Mouse (Mus musculus) liver, postnatal 0 days (tissue): ENCODE measurements around the gene Chn2. TPM values are rescaled to one million over a fixed set of nuclear protein-coding genes. Genes with fewer than 3 reads are reported as not detected.

Experiments used
- ATAC-seq: fragments of 200-750 bp; cut with Nextera tagmentation; 2 replicates; pipeline ENCODE4 v1.8.0; 2017; ENCODE audit warnings: mild to moderate bottlenecking, moderate library complexity
- DNase-seq: peaks from one replicate; pipeline ENCODE4 v3.0.0-alpha.2; 2016
- H3K27ac ChIP-seq: fragments of 300-500 bp; sonication (generic); 2 replicates; pipeline ENCODE4 v1.5.1; 2014; ENCODE audit warnings: antibody characterized with exemption, moderate library complexity, mild to moderate bottlenecking, low read depth
- H3K27me3 ChIP-seq: fragments of 300-500 bp; sonication (generic); 2 replicates; pipeline ENCODE4 v1.6.1; 2014; ENCODE audit warnings: low read length, control low read depth, mixed read lengths; ENCODE audit not compliant: insufficient read depth
- H3K36me3 ChIP-seq: fragments of 300-500 bp; sonication (generic); replicated peaks from 2 replicates; pipeline ENCODE4 v1.6.1; 2014; ENCODE audit warnings: mild to moderate bottlenecking, control low read depth, low read length, moderate library complexity, mixed read lengths; ENCODE audit not compliant: insufficient read depth
- H3K4me1 ChIP-seq: fragments of 300-500 bp; sonication (generic); 2 replicates; pipeline ENCODE4 v1.6.1; 2014; ENCODE audit warnings: antibody characterized with exemption, mild to moderate bottlenecking, control low read depth; ENCODE audit not compliant: insufficient read depth
- H3K4me2 ChIP-seq: fragments of 300-500 bp; sonication (generic); 2 replicates; pipeline ENCODE4 v1.6.1; 2014; ENCODE audit warnings: low read depth, mild to moderate bottlenecking, low read length, moderate library complexity, mixed read lengths
- H3K4me3 ChIP-seq: fragments of 300-500 bp; sonication (generic); 2 replicates; pipeline ENCODE4 v1.5.1; 2014; ENCODE audit warnings: low read depth, low read length
- H3K9ac ChIP-seq: fragments of 300-500 bp; sonication (generic); replicated peaks from 2 replicates; pipeline ENCODE4 v1.6.1; 2014; ENCODE audit warnings: mild to moderate bottlenecking, moderate library complexity
- H3K9me3 ChIP-seq: fragments of 300-500 bp; sonication (generic); 2 replicates; pipeline ENCODE4 v1.6.1; 2016; ENCODE audit warnings: mild to moderate bottlenecking, control low read depth, low read length, mixed read lengths
- CTCF ChIP-seq: sonication (generic); IDR thresholded peaks from 2 replicates; pipeline ENCODE4 v1.5.1; 2016; ENCODE audit warnings: antibody characterized with exemption, low read depth
- EP300 ChIP-seq: IDR thresholded peaks from 2 replicates; pipeline ENCODE4 v1.6.1; 2016; ENCODE audit warnings: antibody characterized with exemption, low read depth, mild to moderate bottlenecking
- WGBS: fragments of 180-500 bp; shearing (Covaris S2); extraction: QIAGEN DNeasy Blood & Tissue Kit; methylation state at CpG from one replicate; pipeline ENCODE4 v1.1.7; 2014; ENCODE audit not compliant: insufficient replicate concordance; 5-methylcytosine and 5-hydroxymethylcytosine counted together
- polyA plus RNA-seq: library from polyadenylated mRNA; unstranded; fragments of >200 nt; fragmentation: Nextera tagmentation; extraction: Ambion mirVana; gene quantifications from 2 replicates; pipeline ENCODE4 v1.2.1, GENCODE M21; 2015

Chn2 gene
- polyA plus RNA-seq, 1 experiment from 2014 or later = 10.8 TPM

DNA sequence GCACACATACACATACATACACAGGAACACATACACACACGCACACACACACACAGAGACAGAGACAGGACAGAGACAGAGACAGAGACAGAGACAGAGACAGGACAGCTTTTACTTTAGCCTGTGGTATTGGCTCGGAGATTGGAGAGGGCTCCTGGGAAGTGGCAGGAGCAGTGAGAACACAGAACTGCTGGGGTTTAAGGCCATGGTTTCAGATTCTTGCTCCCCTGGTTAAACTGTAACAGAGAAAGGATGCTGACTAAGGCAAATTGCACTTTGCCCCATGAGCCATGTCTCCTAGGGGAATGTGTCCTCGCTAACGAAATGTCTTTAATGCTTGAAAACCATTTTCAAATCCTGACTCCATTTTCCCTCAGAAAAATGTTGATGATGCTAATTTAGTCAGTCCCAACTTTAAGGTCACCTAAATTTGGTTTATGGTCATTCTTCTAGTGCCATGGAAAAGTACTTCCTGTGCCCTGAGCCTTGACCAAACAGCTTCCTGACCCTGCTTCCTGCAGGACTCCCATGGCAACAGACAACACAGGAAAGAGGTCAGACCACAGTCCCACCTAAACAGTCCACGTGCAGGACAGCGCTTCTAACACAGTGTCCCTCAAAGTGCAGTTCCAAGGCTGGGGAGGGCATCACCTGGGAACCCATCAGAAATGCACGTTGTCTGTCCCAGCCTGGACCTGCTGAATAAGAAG is 163.1 kb downstream of the Chn2 start:
- Histone ChIP-seq H3K9me3 (no peaks in the 10 kb centered on the region), H3K4me2 (peak overlapping the region; percentile 35; the same call in 1 of the 2 replicates), H3K36me3 (no peaks in the 10 kb centered on the region), H3K4me3 (no peak overlapping the region), H3K27me3 (no peaks in the 10 kb centered on the region), H3K4me1 (peaks cover 22% of the 10 kb centered on the region), H3K9ac (no peak overlapping the region), H3K27ac (peak overlapping the region; percentile 72)
- DNase-seq = peak; percentile 27
- TF ChIP-seq CTCF (no peak), EP300 (0 out of 2 replicates have a peak, but pooled peaks have one; percentile 7)
- peak; percentile 87 for ATAC-seq
- WGBS = 52% methylated on average over 7 of the region's 7 CpGs

GRCm38 (mm10) chr6:54203316-54203715 is 164.0 kb downstream of the Chn2 start:
- no peak for DNase-seq
- Histone ChIP-seq H3K9me3 (no peaks in the 10 kb centered on the region), H3K36me3 (no peaks in the 10 kb centered on the region), H3K4me3 (no peak overlapping the region), H3K27ac (peak overlapping the region; percentile 72; the same call in 1 of the 2 replicates), H3K4me1 (peaks cover 22% of the 10 kb centered on the region), H3K27me3 (no peaks in the 10 kb centered on the region), H3K4me2 (no peak overlapping the region), H3K9ac (no peak overlapping the region)
- TF ChIP-seq CTCF (no peak), EP300 (no peak)
- ATAC-seq = no peak
- WGBS = 58% methylated on average over 2 of the region's 2 CpGs

DNA sequence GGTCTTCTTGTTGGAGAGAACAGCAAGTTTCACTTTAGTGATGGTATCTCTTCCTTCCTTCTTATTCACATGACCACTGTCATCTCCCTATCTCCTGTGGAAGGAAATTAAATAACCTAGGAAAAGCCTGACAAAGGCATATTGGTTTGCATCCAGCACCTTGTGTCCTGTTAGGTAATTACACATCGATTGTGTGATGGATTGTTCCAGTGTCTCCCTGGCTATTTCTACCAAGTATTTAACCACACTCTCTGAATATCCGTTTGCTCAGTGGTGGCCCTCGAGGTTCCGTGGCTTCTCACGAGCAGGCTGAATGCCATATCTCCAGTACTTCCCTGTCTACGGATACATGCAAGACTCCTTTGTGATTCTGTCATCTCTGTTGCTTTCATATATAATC is 164.6 kb downstream of the Chn2 start:
- H3K4me2 ChIP-seq = no peak overlapping the region
- peaks cover 22% of the 10 kb centered on the region for H3K4me1 ChIP-seq
- no peak for DNase-seq
- 0 out of 2 replicates have a peak overlapping the region, but pooled peaks have one; percentile 16 for H3K27ac ChIP-seq
- H3K9ac ChIP-seq = no peak overlapping the region
- no peak overlapping the region for H3K4me3 ChIP-seq
- no peaks in the 10 kb centered on the region for H3K9me3 ChIP-seq
- no peak for ATAC-seq
- TF ChIP-seq CTCF (no peak), EP300 (no peak)
- H3K36me3 ChIP-seq = no peaks in the 10 kb centered on the region
- no peaks in the 10 kb centered on the region for H3K27me3 ChIP-seq
- WGBS = 68% methylated on average over 6 of the region's 6 CpGs

- Histone ChIP-seq H3K27ac (no peak overlapping the region), H3K36me3 (no peaks in the 10 kb centered on the region), H3K4me1 (peaks cover 20% of the 10 kb centered on the region), H3K4me3 (no peak overlapping the region), H3K9me3 (no peaks in the 10 kb centered on the region), H3K4me2 (no peak overlapping the region), H3K27me3 (no peaks in the 10 kb centered on the region), H3K9ac (no peak overlapping the region)
- TF ChIP-seq CTCF (peak; percentile 58), EP300 (no peak)
- 53% methylated on average over 2 of the region's 2 CpGs for WGBS
- DNase-seq = no peak
- ATAC-seq = no peak
Measured at GRCm38 (mm10) chr6:54204931-54205330, 165.6 kb downstream of the Chn2 start.

GRCm38 (mm10) chr6:54205471-54205870 is 166.1 kb downstream of the Chn2 start:
- Histone ChIP-seq H3K36me3 (no peaks in the 10 kb centered on the region), H3K27me3 (no peaks in the 10 kb centered on the region), H3K4me3 (no peak overlapping the region), H3K4me1 (peaks cover 19% of the 10 kb centered on the region), H3K9ac (no peak overlapping the region), H3K27ac (no peak overlapping the region), H3K4me2 (no peak overlapping the region), H3K9me3 (no peaks in the 10 kb centered on the region)
- DNase-seq (no peak), ATAC-seq (no peak)
- TF ChIP-seq EP300 = no peak
- no peak for TF ChIP-seq CTCF
- 81% methylated on average over 5 of the region's 5 CpGs for WGBS

- DNase-seq = no peak
- H3K9ac ChIP-seq = no peak overlapping the region
Measured at GRCm38 (mm10) chr6:54206221-54206738, 166.9 kb downstream of the Chn2 start.

More at GRCm38 (mm10) chr6:54206221-54206738, 166.9 kb downstream of the Chn2 start:
- no peak overlapping the region for H3K27ac ChIP-seq
- H3K36me3 ChIP-seq = no peaks in the 10 kb centered on the region
- 76% methylated on average over 6 of the region's 6 CpGs for WGBS
- no peak overlapping the region for H3K4me2 ChIP-seq
- H3K4me3 ChIP-seq = no peak overlapping the region
- no peak for ATAC-seq
- H3K27me3 ChIP-seq = no peaks in the 10 kb centered on the region
- TF ChIP-seq EP300 (no peak), CTCF (no peak)
- H3K9me3 ChIP-seq = no peaks in the 10 kb centered on the region
- H3K4me1 ChIP-seq = peaks cover 19% of the 10 kb centered on the region
